Mouse (Mus musculus): ENCODE data around the gene Acsbg1.

DNA sequence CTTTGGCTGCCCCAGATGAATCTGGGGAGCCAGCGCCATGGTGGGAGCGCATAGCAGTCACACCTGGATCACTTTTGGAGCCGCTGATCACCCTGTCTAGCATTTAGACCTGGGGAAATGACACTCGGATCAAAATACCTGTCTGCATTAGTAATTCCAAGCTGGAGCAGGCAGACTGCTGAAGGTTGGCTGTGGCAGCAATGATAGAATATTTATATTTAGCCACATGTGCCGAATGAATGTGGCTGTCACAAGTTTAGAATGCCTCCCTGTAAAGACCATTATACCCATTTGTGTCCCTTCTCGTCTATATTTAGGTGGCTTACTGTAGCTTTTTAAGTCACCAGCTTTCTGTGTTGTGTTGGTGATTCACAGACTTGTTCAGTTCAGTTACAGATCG, 39.1 kb upstream of the Acsbg1 start:
- TF ChIP-seq CTCF (IDR thresholded peaks at IDR 0.05) (no peak), EP300 (IDR thresholded peaks at IDR 0.05) (no peak)
